Comparison of ENCODE assay signal across 9 mouse cellular contexts in the genomic region with DNA sequence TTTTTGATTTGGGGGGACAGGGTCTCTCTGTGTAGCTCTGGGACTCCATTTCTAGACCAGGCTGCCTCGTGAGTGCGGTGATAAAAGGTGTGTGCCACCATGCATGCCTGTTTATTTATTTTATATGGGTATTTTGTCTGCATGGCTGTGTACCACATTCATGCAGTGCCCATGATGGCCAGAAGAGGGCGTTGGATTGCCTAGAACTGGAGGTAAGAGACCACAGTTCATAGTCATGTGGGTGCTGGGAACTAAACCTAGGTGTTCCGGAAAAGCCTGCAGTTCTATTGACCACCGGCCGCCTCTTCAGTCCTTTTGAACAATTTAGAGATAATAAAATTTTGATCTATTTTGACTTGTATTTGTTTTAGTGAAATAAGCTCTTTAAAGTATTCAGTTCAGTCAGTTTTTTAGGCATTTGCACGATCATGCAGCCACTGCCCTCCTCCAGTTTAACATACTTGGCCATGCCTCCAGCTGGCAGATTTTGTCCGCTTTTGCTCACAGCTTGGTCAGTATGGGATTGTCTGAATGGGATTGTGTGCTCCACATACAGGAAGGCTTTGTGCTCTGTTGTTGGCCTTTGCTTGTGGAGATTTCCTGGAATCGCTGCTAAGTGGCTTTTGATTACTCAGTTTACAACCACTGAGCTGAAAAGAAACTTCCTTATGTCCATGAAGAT.
DNase-seq lines count a peak whose midpoint lies in the region; ATAC-seq and TF ChIP-seq lines count a peak whose summit lies in the region.
"Had no signal": no experiment of that assay in that cellular context is flagged by ENCODE, and none has a peak within 500 bp of the region (broad histone marks: within the 10 kb centered on the region; RNA-seq: fewer than 3 reads in every experiment).

No protein-coding gene starts in this region.

- no peak for ATAC-seq in kidney, embryonic 15.5 days (replicated peaks; ENCODE audit: low FRiP score)
- ATAC-seq in hindbrain, postnatal 0 days, result 0 out of 2 replicates have a peak, but pooled peaks have one; percentile 62
- ATAC-seq in erythroblast, adult 5-6 weeks (replicated peaks; ENCODE audit: low FRiP score, poor library complexity, severe bottlenecking), result no peak
- no peak for ATAC-seq in activated CD4-positive, CD25-positive, alpha-beta regulatory T cell, adult 4 months

- H3K27me3 ChIP-seq in kidney, adult 2 months (replicated peaks; ENCODE audit: control insufficient read depth, insufficient read depth, low read length), result no peaks in the 10 kb centered on the region
- H3K27me3 ChIP-seq in kidney, embryonic 15.5 days, result no peaks in the 10 kb centered on the region
- no peaks in the 10 kb centered on the region for H3K27me3 ChIP-seq in E14TG2a.4 (ENCODE audit: insufficient read depth, low read length)
- no peaks in the 10 kb centered on the region for H3K27me3 ChIP-seq in hindbrain, postnatal 0 days (ENCODE audit: insufficient read depth, low read length)
- H3K27me3 ChIP-seq: liver, embryonic 15.5 days had no signal

- no peak overlapping the region for H3K4me3 ChIP-seq in kidney, adult 2 months (ENCODE audit: insufficient read depth, low read depth, low read length)
- no peak overlapping the region for H3K4me3 ChIP-seq in kidney, embryonic 15.5 days (replicated peaks)
- H3K4me3 ChIP-seq in E14TG2a.4 (replicated peaks; ENCODE audit: low read length), result no peak overlapping the region
- no peak overlapping the region for H3K4me3 ChIP-seq in hindbrain, postnatal 0 days (ENCODE audit: low read length)
- H3K4me3 ChIP-seq: liver, embryonic 15.5 days had no signal

- peaks cover 14% of the 10 kb centered on the region for H3K36me3 ChIP-seq in kidney, adult 2 months (ENCODE audit: control insufficient read depth, insufficient read depth, low read length)
- H3K36me3 ChIP-seq in kidney, embryonic 15.5 days, result peaks cover 75% of the 10 kb centered on the region
- no peaks in the 10 kb centered on the region for H3K36me3 ChIP-seq in E14TG2a.4 (ENCODE audit: insufficient read depth, low read length)
- H3K36me3 ChIP-seq in hindbrain, postnatal 0 days (ENCODE audit: insufficient read depth, low read length), result no peaks in the 10 kb centered on the region; the same call in 1 of the 2 replicates
- H3K36me3 ChIP-seq: liver, embryonic 15.5 days had no signal

- TF ChIP-seq CTCF in kidney, adult 2 months (conservative IDR thresholded peaks at IDR 0.05; ENCODE audit: insufficient read depth, insufficient read length, low read depth, low read length), result peak; percentile 48
- TF ChIP-seq CTCF in E14TG2a.4 (conservative IDR thresholded peaks at IDR 0.05; ENCODE audit: low read length), result peak; percentile 79
- peak; percentile 49 for TF ChIP-seq CTCF in hindbrain, postnatal 0 days (IDR thresholded peaks at IDR 0.05; ENCODE audit: low read depth)

- no peak for TF ChIP-seq POLR2A in kidney, adult 2 months (IDR thresholded peaks at IDR 0.05; ENCODE audit: low read depth, low read length)

- no peaks in the 10 kb centered on the region for H3K9me3 ChIP-seq in kidney, embryonic 15.5 days (replicated peaks)
- no peaks in the 10 kb centered on the region for H3K9me3 ChIP-seq in E14TG2a.4 (ENCODE audit: low read length)
- H3K9me3 ChIP-seq in hindbrain, postnatal 0 days (ENCODE audit: low read length), result no peaks in the 10 kb centered on the region
- H3K9me3 ChIP-seq: liver, embryonic 15.5 days had no signal

- DNase-seq in kidney, adult 2 months, result peak; percentile 42
- DNase-seq in 3T3-L1 (ENCODE audit: low read depth, low spot score), result peak; percentile 33
- DNase-seq in hindbrain, postnatal 0 days (ENCODE audit: low spot score), result no peak
- DNase-seq in c-Kit-positive CD71-positive TER-119-positive erythroid progenitor cells, embryonic 14.5 days (ENCODE audit: low spot score), result no peak

- H3K4me2 ChIP-seq in kidney, embryonic 15.5 days, result no peak overlapping the region
- no peak overlapping the region for H3K4me2 ChIP-seq in hindbrain, postnatal 0 days (ENCODE audit: low read depth, low read length)
- H3K4me2 ChIP-seq: liver, embryonic 15.5 days had no signal

- H3K27ac ChIP-seq in kidney, adult 2 months (ENCODE audit: insufficient read depth, low read depth, low read length), result no peak overlapping the region
- H3K27ac ChIP-seq in kidney, embryonic 15.5 days, result no peak overlapping the region
- no peak overlapping the region for H3K27ac ChIP-seq in hindbrain, postnatal 0 days
- H3K27ac ChIP-seq: liver, embryonic 15.5 days had no signal

- no peaks in the 10 kb centered on the region for H3K4me1 ChIP-seq in kidney, adult 2 months (ENCODE audit: control insufficient read depth, insufficient read depth, low read length)
- no peaks in the 10 kb centered on the region for H3K4me1 ChIP-seq in kidney, embryonic 15.5 days
- H3K4me1 ChIP-seq in E14TG2a.4 (replicated peaks; ENCODE audit: low read depth, low read length), result peaks cover 4% of the 10 kb centered on the region; the same call in 1 of the 2 replicates
- no peaks in the 10 kb centered on the region for H3K4me1 ChIP-seq in hindbrain, postnatal 0 days (ENCODE audit: insufficient read depth, low read length)
- H3K4me1 ChIP-seq: liver, embryonic 15.5 days had no signal

- H3K9ac ChIP-seq in kidney, embryonic 15.5 days, result no peak overlapping the region
- no peak overlapping the region for H3K9ac ChIP-seq in hindbrain, postnatal 0 days (replicated peaks; ENCODE audit: low read length)
- H3K9ac ChIP-seq: liver, embryonic 15.5 days had no signal

- 75% methylated on average over 9 of the region's 9 CpGs for WGBS in kidney, adult 2 months
- 78% methylated on average over 9 of the region's 9 CpGs for WGBS in kidney, embryonic 15.5 days
- WGBS in hindbrain, postnatal 0 days, result 73% methylated on average over 9 of the region's 9 CpGs

Comparison
In these comparisons a context has a peak if more than half of its experiments do, and no peak if none do; other contexts are left out.
1. DNase-seq: peak in kidney, adult 2 months (single experiment) and 3T3-L1 (single experiment); none in hindbrain, postnatal 0 days (single experiment) and c-Kit-positive CD71-positive TER-119-positive erythroid progenitor cells, embryonic 14.5 days (single experiment).
2. Peak in every context shown above with its lines, with median percentiles within 50 percentile points of each other: CTCF ChIP-seq.